Mouse (Mus musculus) heart, postnatal 10 days (tissue): ENCODE measurements at regions not wholly inside any gene's neighbourhood (a gene's known extent, or its start where the extent isn't known, plus 50 kb on each side); places are given as distances from the start of the nearest gene placed in this dataset.
"Not testable (repeated sequence)": the region's sequence is repeated elsewhere in the genome, so short reads cannot be mapped to it uniquely, and the experiment has no call there.

Experiments
- DNase-seq, 2 experiments: peaks; one replicate each; pipeline ENCODE4 v3.0.0; 2021
- intact Hi-C: fragments of 180-260 bp; cut with DNase I; formaldehyde crosslinking; loops from one replicate; pipeline ENCODE4 v1.15.1; 2025

DNA sequence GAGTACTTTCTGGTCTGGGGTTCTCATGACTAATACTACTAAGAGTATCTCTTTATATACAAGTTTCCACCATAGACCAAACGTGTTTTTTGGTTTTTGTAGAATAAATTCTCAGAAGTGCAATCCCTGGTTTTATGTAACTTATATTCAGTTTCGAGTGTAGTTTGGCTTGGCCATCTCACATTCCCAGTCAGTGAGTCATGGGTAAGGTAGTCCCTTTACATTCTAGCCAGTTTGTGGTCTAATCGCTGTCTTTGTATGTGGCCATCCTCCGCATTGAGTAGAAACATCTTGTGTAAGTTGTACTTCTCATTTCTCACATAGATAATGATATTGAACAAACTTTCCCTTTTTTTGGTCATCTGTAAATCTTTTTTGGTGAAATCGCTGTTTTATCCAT is 88.3 kb downstream of the Anxa5 start:
- no peak for DNase-seq
- intact Hi-C loops, result no loop called here

DNA sequence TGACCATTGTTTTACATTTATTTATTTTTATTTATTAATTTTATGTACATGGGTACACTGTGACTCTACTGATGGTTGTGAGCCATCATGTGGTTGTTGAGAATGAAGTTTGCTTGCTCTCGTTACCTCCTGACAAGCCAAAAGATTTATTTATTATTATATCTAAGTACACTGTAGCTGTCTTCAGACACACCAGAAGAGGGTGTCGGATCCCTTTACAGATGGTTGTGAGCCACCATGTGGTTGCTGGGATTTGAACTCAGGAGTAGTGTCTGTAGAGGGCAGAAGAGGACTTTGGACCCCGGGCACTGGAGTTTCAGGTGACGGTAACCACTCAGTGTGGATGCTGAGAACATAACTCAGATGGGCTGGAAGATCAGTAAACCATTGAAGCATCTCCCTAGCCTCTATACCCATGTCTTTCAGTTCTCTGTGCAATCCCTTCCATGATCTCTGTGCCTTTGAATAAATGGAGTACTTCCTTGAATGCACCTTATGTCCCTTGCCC is 92.2 kb downstream of the Anxa5 start:
- DNase-seq, result no peak
- intact Hi-C loops, result no loop called here

GRCm38 (mm10) chr3:36381621-36382193 is 94.0 kb downstream of the Anxa5 start:
- intact Hi-C loops, result no loop called here
- DNase-seq, result no peak

- intact Hi-C loops, result no loop called here
- no peak for DNase-seq
These were observed 100.0 kb downstream of the Anxa5 start for GRCm38 (mm10) chr3:36375722-36376121.

DNA sequence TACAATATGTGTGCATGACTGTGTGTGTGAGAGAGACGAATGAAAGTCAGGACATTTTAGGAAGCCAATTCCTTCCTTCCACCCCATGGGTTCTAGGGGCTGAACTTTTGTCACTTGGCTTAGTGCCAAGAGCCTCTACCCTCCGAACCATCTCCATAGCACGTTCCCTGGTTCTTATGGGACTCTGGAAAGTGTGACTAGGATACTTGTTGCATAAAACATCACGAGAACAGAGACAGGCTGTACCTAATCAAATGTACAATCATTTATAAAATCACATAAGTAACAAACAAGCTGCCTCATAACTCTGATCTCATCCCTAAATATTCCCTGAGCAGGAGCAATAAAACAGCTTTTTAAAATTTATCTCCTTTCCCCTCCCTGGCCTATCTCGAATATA is 100.8 kb downstream of the Anxa5 start:
- no peak for DNase-seq
- intact Hi-C loops, result no loop called here

DNA sequence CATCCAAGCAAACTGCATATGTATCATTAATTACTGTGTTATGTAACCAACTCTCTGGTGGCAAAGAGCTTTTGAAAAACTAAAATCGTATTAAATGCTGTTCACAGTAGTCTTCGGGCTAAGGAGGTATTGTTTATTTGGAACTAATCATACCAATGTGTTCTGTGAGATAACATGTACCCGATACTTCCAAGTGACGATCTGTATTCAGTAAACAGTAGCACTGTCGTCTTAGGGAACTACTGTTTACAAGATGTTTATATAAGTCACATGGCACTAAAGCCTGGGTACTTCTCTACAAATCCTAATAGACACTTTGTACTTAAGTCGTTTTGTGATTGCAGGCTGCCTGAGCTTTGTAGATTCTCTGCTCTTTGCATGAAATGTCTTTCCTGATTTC is 114.8 kb downstream of the Anxa5 start:
- intact Hi-C loops, result no loop called here
- no peak for DNase-seq

GRCm38 (mm10) chr3:36354201-36354600 is 121.5 kb downstream of the Anxa5 start:
- intact Hi-C loops, DNase-seq: not testable (repeated sequence)

GRCm38 (mm10) chr3:36352032-36352742 is 123.5 kb downstream of the Anxa5 start:
- DNase-seq, result no peak
- intact Hi-C loops, result no loop called here

GRCm38 (mm10) chr3:36349073-36349472 is 126.6 kb downstream of the Anxa5 start:
- no peak for DNase-seq
- intact Hi-C loops, result no loop called here

DNA sequence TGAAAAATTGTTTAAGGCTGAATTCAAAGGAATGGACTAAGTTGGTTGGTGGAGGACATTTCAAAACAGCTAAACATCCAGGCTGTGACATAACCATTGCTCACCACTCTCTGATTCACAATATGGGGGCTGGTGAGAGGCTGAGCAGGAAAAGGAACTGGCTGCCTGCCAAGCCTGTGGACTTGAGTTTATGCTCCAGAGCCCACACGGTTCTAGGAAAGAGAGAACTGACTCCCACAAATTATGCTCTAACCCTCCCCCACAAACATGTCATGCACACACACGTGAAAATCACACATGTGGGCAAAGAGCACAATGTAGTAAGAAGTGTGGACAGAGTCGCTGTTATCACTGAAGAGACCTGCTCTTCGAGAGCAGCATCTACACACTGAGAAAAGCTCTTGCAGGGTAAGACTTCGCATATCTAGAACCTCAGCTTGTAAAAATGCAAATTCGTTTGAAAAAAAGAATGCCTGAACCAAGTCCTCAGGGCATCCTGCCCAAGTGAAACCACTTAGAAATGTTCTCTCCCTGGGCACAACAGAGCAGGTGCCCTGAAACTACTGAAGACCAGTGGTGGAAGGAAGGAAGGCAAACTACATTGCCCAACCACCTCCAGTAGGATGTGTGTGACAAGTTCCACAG is 118.9 kb upstream of the Qrfpr start:
- intact Hi-C loops, result no loop called here
- DNase-seq, result peak; percentile 5 to 17

- no peak for DNase-seq
- intact Hi-C loops, result no loop called here
These were observed 117.5 kb upstream of the Qrfpr start for GRCm38 (mm10) chr3:36339656-36340055.

DNA sequence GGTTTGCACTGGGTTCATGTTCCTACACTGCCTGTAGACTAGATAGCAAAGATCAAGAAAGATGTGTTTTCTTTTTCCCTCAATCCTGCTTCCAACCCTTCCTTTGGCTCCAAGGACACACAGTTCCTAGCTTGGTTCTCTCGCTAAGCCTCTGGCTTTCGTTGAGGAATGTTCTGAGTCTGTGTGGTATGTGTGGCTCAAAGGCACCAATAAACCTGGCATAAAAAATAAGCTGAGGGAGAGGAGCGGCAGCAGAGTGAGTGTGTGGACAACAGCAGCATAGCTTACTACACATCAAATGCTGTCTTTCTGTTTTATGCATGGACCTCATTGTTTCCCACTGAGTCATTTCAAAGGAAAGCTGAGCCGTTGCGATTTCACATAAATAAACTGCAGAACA is 112.2 kb upstream of the Qrfpr start:
- intact Hi-C loops, result loop anchor here (5.0 kb wide), 1 partner anchor 122 kb away; no protein-coding TSS in a partner anchor

GRCm38 (mm10) chr3:36332016-36332415 is 109.9 kb upstream of the Qrfpr start:
- DNase-seq, result no peak
- intact Hi-C loops, result loop anchor here (5.0 kb wide), 1 partner anchor 120 kb away; no protein-coding TSS in a partner anchor

More for the DNA sequence above, 112.2 kb upstream of the Qrfpr start:
- DNase-seq, result no peak

GRCm38 (mm10) chr3:36330656-36331055 is 108.5 kb upstream of the Qrfpr start:
- peak; percentile 24 to 51 for DNase-seq
- intact Hi-C loops, result loop anchor here (5.0 kb wide), 1 partner anchor 118 kb away; no protein-coding TSS in a partner anchor

DNA sequence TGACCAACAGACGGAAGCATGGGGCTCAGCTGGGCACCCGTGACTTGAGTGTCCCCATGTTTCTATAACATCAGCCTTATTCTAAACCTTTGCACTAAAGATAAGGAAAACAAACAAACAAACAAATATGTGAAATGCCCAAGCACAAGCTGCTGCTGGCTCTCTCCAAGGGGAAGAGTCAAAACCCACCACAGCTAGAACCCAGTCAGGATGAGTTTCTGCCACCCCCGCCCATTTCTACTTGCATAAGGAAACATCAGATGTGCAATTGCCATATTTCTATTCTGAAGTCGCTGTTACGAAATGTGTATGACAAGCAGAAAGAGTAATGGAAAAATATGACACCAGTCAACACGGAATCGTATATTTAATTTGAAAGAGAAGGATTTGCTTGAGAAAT is 107.5 kb upstream of the Qrfpr start:
- intact Hi-C loops, result loop anchor here (5.0 kb wide), 1 partner anchor 117 kb away; no protein-coding TSS in a partner anchor
- no peak for DNase-seq

DNA sequence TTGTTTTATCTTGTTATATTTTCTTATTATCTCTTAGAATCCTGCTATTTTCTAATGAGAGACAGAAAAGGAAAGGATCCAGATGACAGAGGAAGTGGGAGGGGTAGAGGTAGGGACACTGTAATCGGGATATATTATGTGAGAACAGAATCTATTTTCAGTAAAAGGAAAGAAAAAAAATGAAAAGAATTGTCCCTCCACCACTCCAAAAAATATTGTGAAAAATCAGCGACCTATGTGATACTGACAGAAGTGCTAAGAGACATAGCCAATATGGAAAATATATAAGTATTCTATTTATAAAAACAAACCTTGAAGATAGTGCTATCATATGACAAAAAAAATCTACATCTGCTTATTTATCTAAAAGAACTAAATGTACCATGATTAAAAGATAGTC is 106.8 kb upstream of the Qrfpr start:
- DNase-seq, result no peak
- intact Hi-C loops, result no loop called here

- no peak for DNase-seq
- intact Hi-C loops, result no loop called here
These were observed 96.5 kb upstream of the Qrfpr start for GRCm38 (mm10) chr3:36318635-36319034.

- no peak for DNase-seq
- intact Hi-C loops, result no loop called here
These were observed 89.2 kb upstream of the Qrfpr start for GRCm38 (mm10) chr3:36311337-36311736.

DNA sequence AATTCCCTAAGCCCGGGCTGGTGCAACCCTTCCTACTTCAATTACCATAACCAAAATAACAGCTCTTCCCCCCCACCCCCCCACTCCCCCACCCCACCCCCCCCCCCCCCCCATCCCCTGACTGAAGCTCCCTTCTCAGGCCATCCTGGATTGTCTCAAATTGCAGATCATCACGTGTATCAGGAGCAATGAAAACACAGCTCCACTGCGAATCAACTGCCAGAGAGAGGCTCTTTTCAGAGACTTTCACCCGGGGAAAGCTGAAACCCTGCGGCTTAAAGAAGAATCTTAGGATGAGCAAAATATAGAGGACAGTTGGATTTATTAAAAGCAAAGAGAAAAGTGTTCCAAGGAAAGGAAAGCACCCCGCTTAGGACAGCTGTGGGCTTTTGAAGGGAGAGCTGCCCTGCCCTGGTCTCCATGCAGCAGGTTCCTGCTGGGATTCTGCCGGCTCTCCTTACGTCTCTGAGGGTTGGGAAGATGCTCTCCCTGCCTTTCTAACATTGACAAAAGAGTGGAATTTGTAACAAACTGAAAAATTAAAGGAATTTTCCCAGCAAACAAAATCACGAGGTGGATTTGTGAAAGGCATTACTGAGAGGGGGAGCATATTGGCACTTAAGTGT is 88.6 kb upstream of the Qrfpr start:
- no peak for DNase-seq
- intact Hi-C loops, result no loop called here

- DNase-seq, result no peak
- intact Hi-C loops, result no loop called here
These were observed 74.7 kb upstream of the Qrfpr start for GRCm38 (mm10) chr3:36296792-36297191.

- intact Hi-C loops, result no loop called here
- no peak for DNase-seq
These were observed 69.9 kb upstream of the Qrfpr start for GRCm38 (mm10) chr3:36291971-36292370.
